Mouse (Mus musculus) embryonic facial prominence, embryonic 13.5 days (tissue): ENCODE measurements around the gene Tpst2. TPM values are rescaled to one million over a fixed set of nuclear protein-coding genes. Genes with fewer than 3 reads are reported as not detected.

Experiments
- ATAC-seq: fragments of 200-750 bp; cut with Nextera tagmentation; 2 replicates; pipeline ENCODE4 v1.8.0; 2017; ENCODE audit warnings: low read depth; ENCODE audit not compliant: insufficient number of reproducible peaks, insufficient read depth, low FRiP score, low TSS enrichment
- H3K27ac ChIP-seq: fragments of 300-500 bp; sonication (generic); 2 replicates; pipeline ENCODE4 v1.5.1; 2015; ENCODE audit warnings: moderate library complexity, mild to moderate bottlenecking, inconsistent platforms
- H3K27me3 ChIP-seq: fragments of 300-500 bp; sonication (generic); 2 replicates; pipeline ENCODE4 v1.6.1; 2015; ENCODE audit warnings: mild to moderate bottlenecking, inconsistent platforms
- H3K36me3 ChIP-seq: fragments of 300-500 bp; sonication (generic); 2 replicates; pipeline ENCODE4 v1.6.1; 2015; ENCODE audit warnings: mild to moderate bottlenecking, inconsistent platforms
- H3K4me1 ChIP-seq: fragments of 300-500 bp; sonication (generic); 2 replicates; pipeline ENCODE4 v1.6.1; 2015; ENCODE audit warnings: inconsistent platforms
- H3K4me2 ChIP-seq: fragments of 300-500 bp; sonication (generic); 2 replicates; pipeline ENCODE4 v1.6.1; 2015; ENCODE audit warnings: moderate library complexity, mild to moderate bottlenecking, inconsistent platforms
- H3K4me3 ChIP-seq: fragments of 300-500 bp; sonication (generic); 2 replicates; pipeline ENCODE4 v1.5.1; 2015; ENCODE audit warnings: mild to moderate bottlenecking, inconsistent platforms
- H3K9ac ChIP-seq: fragments of 300-500 bp; sonication (generic); 2 replicates; pipeline ENCODE4 v1.6.1; 2015; ENCODE audit warnings: mild to moderate bottlenecking, inconsistent platforms
- H3K9me3 ChIP-seq: fragments of 300-500 bp; sonication (generic); 2 replicates; pipeline ENCODE4 v1.6.1; 2016; ENCODE audit warnings: inconsistent platforms
- WGBS: fragments of 180-500 bp; shearing (Covaris S2); methylation state at CpG from one replicate; pipeline ENCODE4 v1.1.7; 2015; ENCODE audit warnings: mixed read lengths; 5-methylcytosine and 5-hydroxymethylcytosine counted together
- polyA plus RNA-seq: library from polyadenylated mRNA; unstranded; fragments of >200 nt; fragmentation: Nextera tagmentation; extraction: Ambion mirVana; gene quantifications from 2 replicates; pipeline ENCODE4 v1.2.1, GENCODE M21; 2015

Gene Tpst2
- polyA plus RNA-seq, 1 experiment from 2014 or later = 38.7 TPM

DNA sequence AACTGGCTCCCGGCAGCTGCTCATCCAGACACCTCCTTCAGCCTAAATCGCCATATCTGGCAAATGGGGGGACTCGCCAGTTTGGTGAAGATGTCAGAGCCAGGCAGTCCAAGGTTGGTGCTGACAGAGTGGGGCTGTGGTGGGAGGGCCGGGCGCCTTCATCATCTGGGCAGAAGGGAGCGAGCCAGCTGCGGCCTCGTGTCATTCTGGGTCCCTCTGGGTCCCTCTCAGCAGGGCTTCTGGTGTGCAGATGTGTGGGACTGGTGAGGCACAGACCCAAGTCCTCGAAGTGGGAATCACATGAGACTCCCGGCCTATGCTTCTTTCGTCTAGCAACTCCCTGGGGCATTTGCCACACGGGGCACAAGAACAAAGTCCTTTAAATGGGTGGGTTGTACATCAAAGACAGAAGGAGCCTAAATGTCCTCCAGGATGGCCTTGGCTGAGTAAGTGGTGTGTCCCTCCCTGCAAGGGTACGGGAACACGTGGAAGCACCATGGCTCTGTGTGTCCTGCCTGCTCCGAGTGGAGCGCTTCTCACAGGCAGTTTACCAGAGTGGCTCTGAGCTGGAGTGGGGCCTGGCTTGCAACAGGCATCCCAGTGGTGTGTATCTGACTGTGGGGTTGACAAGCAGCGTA, 16.0 kb downstream of the Tpst2 start:
- no peaks in the 10 kb centered on the region for H3K9me3 ChIP-seq
- no peaks in the 10 kb centered on the region for H3K27me3 ChIP-seq
- H3K36me3 ChIP-seq = no peaks in the 10 kb centered on the region
- H3K4me2 ChIP-seq = no peak overlapping the region
- no peak for ATAC-seq
- 69% methylated on average over 17 of the region's 17 CpGs for WGBS
- H3K4me3 ChIP-seq = no peak overlapping the region
- no peak overlapping the region for H3K9ac ChIP-seq
- peak overlapping the region; percentile 1; the same call in 1 of the 2 replicates for H3K27ac ChIP-seq
- peaks cover 46% of the 10 kb centered on the region for H3K4me1 ChIP-seq

- peaks cover 39% of the 10 kb centered on the region for H3K4me1 ChIP-seq
- H3K27ac ChIP-seq = no peak overlapping the region
- no peaks in the 10 kb centered on the region for H3K9me3 ChIP-seq
- H3K9ac ChIP-seq = no peak overlapping the region
- H3K27me3 ChIP-seq = no peaks in the 10 kb centered on the region
- 76% methylated on average over 2 of the region's 2 CpGs for WGBS
- no peak overlapping the region for H3K4me2 ChIP-seq
- ATAC-seq = no peak
- H3K4me3 ChIP-seq = no peak overlapping the region
- no peaks in the 10 kb centered on the region for H3K36me3 ChIP-seq
Observed at GRCm38 (mm10) chr5:112293800-112294199, 17.3 kb downstream of the Tpst2 start.

- Histone ChIP-seq H3K9ac (no peak overlapping the region), H3K27ac (no peak overlapping the region), H3K4me2 (no peak overlapping the region), H3K36me3 (no peaks in the 10 kb centered on the region), H3K27me3 (no peaks in the 10 kb centered on the region), H3K4me3 (no peak overlapping the region), H3K4me1 (peaks cover 35% of the 10 kb centered on the region), H3K9me3 (no peaks in the 10 kb centered on the region)
- ATAC-seq = no peak
- 60% methylated on average over 4 of the region's 4 CpGs for WGBS
Observed at GRCm38 (mm10) chr5:112294696-112295095, 18.2 kb downstream of the Tpst2 start.

GRCm38 (mm10) chr5:112295162-112295561, 18.7 kb downstream of the Tpst2 start:
- 42% methylated on average over 8 of the region's 8 CpGs for WGBS
- peaks cover 35% of the 10 kb centered on the region for H3K4me1 ChIP-seq
- H3K27me3 ChIP-seq = no peaks in the 10 kb centered on the region
- H3K36me3 ChIP-seq = no peaks in the 10 kb centered on the region
- no peak overlapping the region for H3K9ac ChIP-seq
- H3K4me3 ChIP-seq = no peak overlapping the region
- H3K27ac ChIP-seq = no peak overlapping the region
- no peak overlapping the region for H3K4me2 ChIP-seq
- ATAC-seq = no peak
- no peaks in the 10 kb centered on the region for H3K9me3 ChIP-seq

GRCm38 (mm10) chr5:112295564-112295963, 19.1 kb downstream of the Tpst2 start:
- peaks cover 35% of the 10 kb centered on the region for H3K4me1 ChIP-seq
- ATAC-seq = no peak
- H3K4me2 ChIP-seq = no peak overlapping the region
- 63% methylated on average over 8 of the region's 8 CpGs for WGBS
- H3K36me3 ChIP-seq = no peaks in the 10 kb centered on the region
- no peak overlapping the region for H3K4me3 ChIP-seq
- no peak overlapping the region for H3K9ac ChIP-seq
- no peaks in the 10 kb centered on the region for H3K9me3 ChIP-seq
- H3K27me3 ChIP-seq = no peaks in the 10 kb centered on the region
- H3K27ac ChIP-seq = no peak overlapping the region

DNA sequence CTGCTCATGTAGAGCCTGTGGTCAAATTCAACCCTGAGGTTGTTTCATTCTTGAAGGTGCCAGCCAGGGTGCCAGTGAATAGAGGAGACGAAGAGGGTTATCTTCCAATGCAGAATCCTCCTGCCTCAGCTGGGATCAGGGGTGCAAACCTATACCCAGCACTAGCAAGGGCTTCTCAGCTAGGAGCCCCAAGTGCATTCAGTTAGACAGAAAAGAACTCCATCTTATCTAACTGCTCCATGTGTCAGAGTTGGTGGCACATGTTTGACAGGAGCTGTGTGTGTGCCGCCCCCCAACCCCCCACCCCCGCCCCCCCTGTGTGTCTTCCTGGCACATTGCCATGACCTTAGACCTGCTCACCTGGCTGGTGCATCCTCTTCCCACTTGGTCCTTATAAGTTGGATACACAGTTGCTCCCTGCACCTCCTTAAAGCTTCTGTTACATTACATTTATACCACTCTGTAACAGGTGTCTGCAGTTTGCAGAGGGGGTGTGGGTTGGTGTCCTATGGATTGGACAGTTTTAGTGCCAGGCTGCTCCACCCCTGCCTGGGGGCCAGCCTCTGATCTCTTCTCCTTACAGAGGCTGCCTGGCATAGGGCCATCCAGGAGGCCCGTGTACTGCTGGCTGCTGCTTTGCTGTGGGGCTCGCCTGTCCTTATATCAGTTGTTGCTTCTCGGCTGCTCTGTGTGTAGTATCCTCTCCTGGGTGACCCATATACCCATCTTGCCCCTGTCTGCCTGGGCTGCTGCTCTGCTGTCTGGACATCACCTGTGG, 20.1 kb downstream of the Tpst2 start:
- no peak overlapping the region for H3K4me2 ChIP-seq
- H3K9ac ChIP-seq = 0 out of 2 replicates have a peak overlapping the region, but pooled peaks have one; percentile 3
- H3K4me1 ChIP-seq = peaks cover 35% of the 10 kb centered on the region
- no peaks in the 10 kb centered on the region for H3K36me3 ChIP-seq
- H3K27ac ChIP-seq = no peak overlapping the region; the same call in 1 of the 2 replicates
- H3K4me3 ChIP-seq = no peak overlapping the region
- no peaks in the 10 kb centered on the region for H3K9me3 ChIP-seq
- no peaks in the 10 kb centered on the region for H3K27me3 ChIP-seq
- 74% methylated on average over 6 of the region's 6 CpGs for WGBS
- no peak for ATAC-seq

DNA sequence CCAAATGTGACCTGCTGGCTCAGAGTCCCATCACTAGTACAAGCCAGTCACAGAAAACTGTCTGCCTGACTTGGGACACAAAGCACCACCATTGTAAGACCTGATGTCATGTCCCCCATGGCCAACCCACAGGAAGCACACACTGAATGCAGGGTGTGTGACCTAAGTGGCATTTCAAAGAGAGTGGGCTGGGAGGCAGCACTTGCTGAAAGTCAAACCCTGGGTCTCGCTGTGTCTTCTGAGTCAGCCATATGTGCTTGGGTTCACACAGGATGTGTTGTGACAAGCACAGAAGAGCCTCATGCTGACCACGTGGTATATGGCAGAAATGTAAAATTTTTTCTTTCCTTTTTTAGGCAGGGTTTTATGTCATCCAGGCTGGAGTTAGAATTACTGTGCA, 20.8 kb downstream of the Tpst2 start:
- H3K27me3 ChIP-seq = no peaks in the 10 kb centered on the region
- no peak overlapping the region for H3K4me2 ChIP-seq
- no peak overlapping the region for H3K4me3 ChIP-seq
- 63% methylated on average over 2 of the region's 2 CpGs for WGBS
- H3K9me3 ChIP-seq = no peaks in the 10 kb centered on the region
- H3K9ac ChIP-seq = no peak overlapping the region
- H3K4me1 ChIP-seq = peaks cover 30% of the 10 kb centered on the region
- ATAC-seq = no peak
- H3K27ac ChIP-seq = no peak overlapping the region; the same call in 1 of the 2 replicates
- H3K36me3 ChIP-seq = peaks cover 1% of the 10 kb centered on the region; the same call in 1 of the 2 replicates

DNA sequence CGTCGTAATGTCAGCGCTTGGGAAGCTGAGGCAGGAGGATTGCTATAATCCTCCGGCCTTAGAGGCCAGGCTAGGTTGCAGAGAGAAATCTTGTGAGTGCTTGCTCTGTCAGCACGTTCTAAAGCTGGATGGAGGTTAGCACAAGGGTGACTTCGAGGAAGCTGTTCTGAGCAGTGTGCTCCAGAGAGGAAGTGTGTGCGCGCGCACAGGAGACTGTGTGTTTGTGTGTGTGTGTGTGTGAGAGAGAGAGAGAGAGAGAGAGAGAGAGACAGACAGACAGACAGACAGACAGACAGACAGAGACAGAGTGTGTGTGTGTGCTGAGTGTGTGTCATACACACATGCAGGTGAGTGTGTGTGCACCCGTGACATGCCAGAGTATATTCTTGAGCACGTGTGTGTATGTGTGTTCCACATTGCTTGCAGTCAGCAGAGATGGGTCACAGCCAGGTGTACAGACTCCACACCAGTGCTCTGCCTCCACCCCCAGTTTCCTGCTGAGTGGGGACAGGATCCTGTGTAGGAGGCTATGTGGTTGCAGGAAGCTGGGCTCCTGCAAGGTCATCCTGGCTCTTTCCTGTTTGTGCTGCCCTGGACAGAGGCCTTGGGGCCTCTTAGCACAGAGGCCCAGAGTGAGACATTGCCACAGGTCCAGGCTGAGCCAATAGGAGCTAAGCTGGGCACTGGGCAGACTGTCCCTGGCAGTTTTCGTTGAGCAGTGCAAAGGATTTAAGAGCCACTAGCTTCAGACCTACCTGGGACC, 21.9 kb downstream of the Tpst2 start:
- no peak for ATAC-seq
- Histone ChIP-seq H3K4me2 (no peak overlapping the region), H3K36me3 (peaks cover 3% of the 10 kb centered on the region; the same call in 1 of the 2 replicates), H3K4me3 (no peak overlapping the region), H3K27me3 (no peaks in the 10 kb centered on the region), H3K9me3 (no peaks in the 10 kb centered on the region), H3K9ac (no peak overlapping the region), H3K4me1 (peaks cover 20% of the 10 kb centered on the region), H3K27ac (no peak overlapping the region)
- WGBS = 85% methylated on average over 12 of the region's 12 CpGs

DNA sequence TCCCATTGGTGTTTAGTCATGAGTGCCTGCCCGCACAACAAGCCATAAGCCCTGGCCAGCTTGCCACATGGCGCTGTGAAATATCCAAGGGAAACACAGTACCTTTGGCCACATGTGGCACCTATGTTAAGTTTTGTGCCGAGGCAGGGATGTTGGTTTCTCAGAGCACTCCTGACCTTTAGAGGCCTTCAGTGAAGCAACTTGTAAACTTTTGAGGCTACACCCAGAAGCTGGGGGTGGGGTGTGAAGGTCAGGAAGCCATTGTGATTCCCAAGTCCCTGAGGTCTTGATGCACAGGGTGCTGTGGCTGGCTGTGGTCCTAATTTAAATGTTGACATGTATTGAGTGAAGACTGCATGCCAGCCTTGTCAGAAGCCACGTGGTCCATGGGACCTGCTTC, 22.9 kb downstream of the Tpst2 start:
- no peaks in the 10 kb centered on the region for H3K9me3 ChIP-seq
- no peak overlapping the region for H3K9ac ChIP-seq
- H3K36me3 ChIP-seq = peaks cover 3% of the 10 kb centered on the region; the same call in 1 of the 2 replicates
- WGBS = 82% methylated on average over 4 of the region's 4 CpGs
- H3K4me2 ChIP-seq = no peak overlapping the region
- H3K4me1 ChIP-seq = peaks cover 19% of the 10 kb centered on the region
- no peak overlapping the region for H3K4me3 ChIP-seq
- no peaks in the 10 kb centered on the region for H3K27me3 ChIP-seq
- H3K27ac ChIP-seq = no peak overlapping the region
- no peak for ATAC-seq

- H3K9me3 ChIP-seq = no peaks in the 10 kb centered on the region
- no peaks in the 10 kb centered on the region for H3K27me3 ChIP-seq
- no peak overlapping the region for H3K4me2 ChIP-seq
- no peak for ATAC-seq
- 90% methylated on average over 2 of the region's 2 CpGs for WGBS
- H3K9ac ChIP-seq = no peak overlapping the region
- peaks cover 10% of the 10 kb centered on the region for H3K36me3 ChIP-seq
- H3K4me3 ChIP-seq = no peak overlapping the region
- no peak overlapping the region for H3K27ac ChIP-seq
- peaks cover 12% of the 10 kb centered on the region; the same call in 1 of the 2 replicates for H3K4me1 ChIP-seq
Observed at GRCm38 (mm10) chr5:112300112-112300511, 23.6 kb downstream of the Tpst2 start.

- peaks cover 17% of the 10 kb centered on the region for H3K36me3 ChIP-seq
Observed at GRCm38 (mm10) chr5:112300721-112301308, 24.3 kb downstream of the Tpst2 start.

More at GRCm38 (mm10) chr5:112300721-112301308, 24.3 kb downstream of the Tpst2 start:
- Histone ChIP-seq H3K27me3 (no peaks in the 10 kb centered on the region), H3K27ac (no peak overlapping the region), H3K9ac (no peak overlapping the region), H3K4me3 (no peak overlapping the region), H3K4me2 (no peak overlapping the region), H3K4me1 (peaks cover 7% of the 10 kb centered on the region; the same call in 1 of the 2 replicates), H3K9me3 (no peaks in the 10 kb centered on the region)
- 86% methylated on average over 6 of the region's 6 CpGs for WGBS
- no peak for ATAC-seq
